Mouse (Mus musculus) liver, embryonic 11.5 days (tissue): Measurements from ENCODE around the gene Cdh20. TPM values are rescaled to one million over a fixed set of nuclear protein-coding genes. Genes with fewer than 3 reads are reported as not detected.

Experiments
- ATAC-seq: fragments of 200-750 bp; cut with Nextera tagmentation; replicated peaks from 2 replicates; pipeline ENCODE4 v1.8.0; 2017; ENCODE audit warnings: moderate number of reproducible peaks, mild to moderate bottlenecking, moderate TSS enrichment, moderate library complexity; ENCODE audit not compliant: low FRiP score
- DNase-seq: peaks from one replicate; pipeline ENCODE4 v3.0.0-alpha.2; 2017; ENCODE audit warnings: low spot score
- H3K27ac ChIP-seq: fragments of 300-500 bp; sonication (generic); 2 replicates; pipeline ENCODE4 v1.5.1; 2014; ENCODE audit warnings: mild to moderate bottlenecking, low read depth, low read length, control low read depth
- H3K27me3 ChIP-seq: fragments of 300-500 bp; sonication (generic); replicated peaks from 2 replicates; pipeline ENCODE4 v1.6.1; 2014; ENCODE audit warnings: low read length, mixed read lengths; ENCODE audit not compliant: control insufficient read depth, insufficient read depth
- H3K36me3 ChIP-seq: fragments of 300-500 bp; sonication (generic); 2 replicates; pipeline ENCODE4 v1.6.1; 2014; ENCODE audit warnings: mild to moderate bottlenecking, low read length, moderate library complexity, mixed read lengths; ENCODE audit not compliant: control insufficient read depth, insufficient read depth
- H3K4me1 ChIP-seq: fragments of 300-500 bp; sonication (generic); replicated peaks from 2 replicates; pipeline ENCODE4 v1.6.1; 2014; ENCODE audit warnings: low read length, mixed read lengths; ENCODE audit not compliant: control insufficient read depth, insufficient read depth
- H3K4me2 ChIP-seq: fragments of 300-500 bp; sonication (generic); 2 replicates; pipeline ENCODE4 v1.6.1; 2014; ENCODE audit warnings: mild to moderate bottlenecking, control low read depth, moderate library complexity
- H3K4me3 ChIP-seq: fragments of 300-500 bp; sonication (generic); 2 replicates; pipeline ENCODE4 v1.5.1; 2014; ENCODE audit warnings: low read depth, low read length, control low read depth
- H3K9ac ChIP-seq: fragments of 300-500 bp; sonication (generic); 2 replicates; pipeline ENCODE4 v1.6.1; 2014; ENCODE audit warnings: low read depth, low read length, control low read depth
- H3K9me3 ChIP-seq: fragments of 300-500 bp; sonication (generic); 2 replicates; pipeline ENCODE4 v1.6.1; 2016; ENCODE audit warnings: low read length, inconsistent platforms, mixed read lengths; ENCODE audit not compliant: control insufficient read depth
- WGBS: fragments of 180-500 bp; shearing (Covaris S2); extraction: QIAGEN DNeasy Blood & Tissue Kit; methylation state at CpG from one replicate; pipeline ENCODE4 v1.1.7; 2014; 5-methylcytosine and 5-hydroxymethylcytosine counted together
- polyA plus RNA-seq: library from polyadenylated mRNA; unstranded; fragments of >200 nt; fragmentation: Nextera tagmentation; extraction: Ambion mirVana; gene quantifications from 2 replicates; pipeline ENCODE4 v1.2.1, GENCODE M21; 2014

Gene Cdh20
- polyA plus RNA-seq, 1 experiment from 2014 or later, result not detected

- no peak overlapping the region for H3K9ac ChIP-seq
- H3K9me3 ChIP-seq, result no peaks in the 10 kb centered on the region
- DNase-seq, result no peak
- ATAC-seq, result no peak
- no peaks in the 10 kb centered on the region for H3K4me1 ChIP-seq
- H3K4me2 ChIP-seq, result no peak overlapping the region
- no peak overlapping the region for H3K27ac ChIP-seq
- H3K36me3 ChIP-seq, result no peaks in the 10 kb centered on the region
- no peak overlapping the region for H3K4me3 ChIP-seq
- no peaks in the 10 kb centered on the region for H3K27me3 ChIP-seq
- WGBS, result no CpG with 5 or more reads among the region's 1 CpGs
Observed at GRCm38 (mm10) chr1:105013291-105013690, 245.0 kb downstream of the Cdh20 start.

- H3K27me3 ChIP-seq, result no peaks in the 10 kb centered on the region
- WGBS, result 82% methylated on average over 3 of the region's 3 CpGs
- ATAC-seq (no peak), DNase-seq (no peak)
- H3K4me3 ChIP-seq, result no peak overlapping the region
- no peaks in the 10 kb centered on the region for H3K4me1 ChIP-seq
- no peaks in the 10 kb centered on the region for H3K9me3 ChIP-seq
- no peaks in the 10 kb centered on the region for H3K36me3 ChIP-seq
- H3K4me2 ChIP-seq, result no peak overlapping the region
- no peak overlapping the region for H3K9ac ChIP-seq
- H3K27ac ChIP-seq, result no peak overlapping the region
Observed at GRCm38 (mm10) chr1:105041668-105042067, 273.3 kb downstream of the Cdh20 start.
